Mouse (Mus musculus): ENCODE results near the gene B3gnt2.
A peak's percentile ranks its signal among the peaks of the same experiment; 100 is the strongest.

The B3gnt2 gene

GRCm38 (mm10) chr11:22871628-22872306 lies 11.0 kb upstream of the B3gnt2 start:
- DNase-seq (ENCODE audit: low spot score in 2 of 2): no peak

DNA sequence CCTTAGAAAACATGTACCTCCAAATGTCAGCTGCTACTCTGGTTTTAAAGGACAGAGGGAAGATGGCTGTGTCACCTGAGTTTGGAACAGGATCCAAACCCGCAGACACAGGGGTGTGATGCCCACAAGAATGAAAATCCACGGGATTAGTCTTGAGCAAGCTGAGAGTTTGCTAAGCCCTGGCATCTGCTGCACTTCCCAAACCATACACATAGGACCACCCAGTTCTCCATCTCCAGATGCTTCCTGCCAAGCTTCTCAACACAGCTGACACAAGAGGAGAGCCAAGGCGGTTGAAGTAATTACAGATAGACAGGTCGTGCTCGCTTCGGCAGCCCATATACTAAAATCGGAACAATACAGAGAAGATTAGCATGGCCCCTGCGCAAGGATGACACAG lies 7.8 kb upstream of the B3gnt2 start:
- no peak for DNase-seq (ENCODE audit: low spot score in 2 of 2)

DNA sequence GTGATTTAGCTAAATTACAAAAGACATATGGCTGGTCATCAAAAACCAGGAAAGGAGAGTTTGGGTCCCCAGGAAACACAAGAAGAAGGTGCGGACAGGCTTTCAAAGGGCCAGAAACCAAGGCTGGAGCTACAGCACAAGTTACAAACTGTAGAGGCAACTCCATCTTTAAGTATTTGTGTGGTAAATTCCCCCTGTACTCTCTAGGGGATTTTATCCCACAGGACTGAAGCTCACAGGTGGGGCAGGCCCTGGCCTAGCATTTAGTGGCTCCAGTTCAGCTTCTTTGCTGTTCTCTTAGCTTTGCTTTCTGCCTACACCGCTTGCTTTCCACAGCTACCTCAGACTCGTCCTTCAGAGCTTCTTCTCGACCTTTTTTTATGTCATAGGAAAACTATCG lies 6.9 kb upstream of the B3gnt2 start:
- no peak for DNase-seq (ENCODE audit: low spot score in 2 of 2)

DNA sequence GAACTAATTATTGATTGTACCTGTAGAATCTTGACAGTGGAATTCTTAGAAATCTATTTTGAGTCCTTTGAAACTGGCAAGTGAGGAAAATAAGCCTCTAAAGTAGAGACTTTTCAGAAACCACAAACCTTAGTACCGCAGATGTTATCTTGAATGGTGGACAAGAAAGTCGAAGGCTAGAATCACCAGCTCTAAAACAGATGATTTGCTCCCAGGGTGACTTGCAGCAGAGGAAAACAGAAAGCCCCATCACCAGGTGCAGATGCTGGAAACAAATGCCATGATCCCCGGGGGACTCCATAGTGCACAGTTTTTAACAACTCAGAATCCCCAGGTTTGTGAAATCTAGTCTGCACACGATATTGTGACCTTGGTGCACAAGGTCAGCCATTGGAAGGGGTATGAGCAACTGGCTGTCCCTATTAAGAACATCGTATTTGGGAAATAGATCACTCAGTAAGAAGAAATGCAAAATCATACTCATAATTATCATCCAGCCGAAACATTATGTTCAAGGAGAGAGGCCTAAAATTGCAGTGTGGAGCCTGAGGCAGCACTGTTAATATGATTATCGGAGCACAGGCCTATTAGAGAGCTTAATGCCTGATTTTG lies 5.0 kb upstream of the B3gnt2 start:
- DNase-seq (ENCODE audit: low spot score in 2 of 2): no peak

- no peak for DNase-seq (ENCODE audit: low spot score in 2 of 2)
Observed at GRCm38 (mm10) chr11:22864305-22865060, 3.7 kb upstream of the B3gnt2 start.

DNA sequence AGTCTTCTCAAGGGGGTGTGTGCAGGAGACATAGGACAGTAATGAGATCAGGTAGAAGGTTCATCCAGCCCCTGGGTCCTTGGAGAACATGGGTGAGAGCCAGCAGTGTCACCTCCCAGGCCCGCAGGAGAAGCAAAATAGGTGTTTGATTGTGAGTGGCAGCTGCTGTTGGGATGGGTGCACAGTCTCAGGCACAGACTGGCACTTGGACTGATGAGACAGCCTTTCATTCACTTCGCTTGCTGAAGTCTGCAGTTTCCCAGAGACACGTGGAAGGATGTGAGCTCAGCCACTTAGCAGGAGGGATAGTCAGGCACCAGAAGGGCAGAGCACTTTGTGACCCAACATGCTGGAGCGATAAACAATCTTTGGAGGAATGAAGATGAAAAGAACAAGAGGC lies 2.8 kb upstream of the B3gnt2 start:
- no peak for DNase-seq (ENCODE audit: low spot score in 2 of 2)

DNA sequence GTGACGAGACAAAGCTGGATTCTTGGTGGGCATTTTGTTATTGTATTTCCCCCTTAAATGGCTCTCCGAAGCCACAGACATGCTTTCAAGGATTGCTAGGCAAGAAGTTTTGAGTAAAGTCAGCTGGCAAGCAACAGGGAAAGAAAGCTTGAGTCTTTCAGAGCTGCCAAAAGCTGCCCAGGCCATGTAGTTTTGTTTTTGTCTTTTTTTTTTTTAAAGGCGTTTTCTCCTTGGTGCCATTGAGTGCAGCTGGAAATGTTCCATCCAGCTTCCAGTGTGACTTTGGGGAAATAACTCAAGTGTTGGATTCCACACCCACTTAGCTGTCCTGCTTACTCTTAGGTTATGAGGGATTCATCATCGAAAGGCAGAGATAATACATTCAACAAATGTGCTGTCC lies 554 bp upstream of the B3gnt2 start:
- DNase-seq (ENCODE audit: low spot score in 2 of 2): no peak

DNA sequence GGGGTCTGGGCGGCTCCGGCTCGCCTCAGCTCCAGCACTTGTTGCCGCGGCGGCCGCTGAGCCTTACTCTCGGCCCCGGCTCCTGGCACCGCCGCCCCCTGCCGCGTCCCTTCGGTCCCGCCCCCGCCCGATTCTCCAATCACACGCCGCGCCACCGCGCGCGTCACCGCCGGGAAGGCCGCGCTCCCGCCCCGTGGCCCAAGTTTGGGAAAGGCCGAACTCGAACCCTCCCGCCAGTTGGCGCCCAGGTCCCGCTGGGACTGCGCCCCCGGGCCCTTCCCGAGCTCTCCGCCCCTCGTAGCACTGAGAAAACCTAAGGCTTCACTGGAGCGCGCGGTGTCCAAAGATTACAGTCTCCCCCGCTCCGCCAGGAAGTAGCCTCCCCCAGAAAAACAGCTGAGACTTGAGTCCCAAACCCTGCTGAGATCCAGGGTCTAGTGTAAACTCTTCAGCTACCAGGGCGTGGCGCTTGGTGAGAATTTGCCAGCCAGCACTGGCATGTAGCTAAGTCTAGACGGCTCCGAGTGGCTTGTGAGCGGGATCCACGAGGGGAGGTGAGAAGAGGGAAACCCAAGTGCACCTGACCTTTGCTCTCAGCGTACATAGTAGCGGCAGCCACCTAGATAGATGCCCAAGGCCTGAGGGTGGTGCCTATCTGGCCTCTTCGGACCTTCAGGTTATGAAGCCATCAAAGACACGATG lies 977 bp downstream of the B3gnt2 start:
- peak; percentile 76 to 77 for DNase-seq (ENCODE audit: low spot score in 2 of 2)

DNA sequence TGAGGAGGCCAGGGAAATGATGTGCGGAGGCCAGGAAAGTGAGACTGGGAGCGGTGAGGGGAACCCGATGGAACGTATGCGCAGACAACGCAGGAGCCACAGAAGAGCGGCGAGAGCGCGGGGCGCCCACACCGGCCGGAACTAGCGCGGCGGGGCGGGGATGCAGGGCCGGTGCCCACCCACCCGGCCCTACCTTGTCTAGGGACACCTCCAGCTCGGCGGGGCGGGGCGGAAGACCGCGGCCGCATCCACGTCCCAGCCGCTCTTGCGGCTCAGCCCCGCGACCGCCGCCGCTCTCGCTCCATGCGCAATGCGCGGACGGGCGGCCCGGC lies 1.5 kb downstream of the B3gnt2 start:
- peak in 1 of 2 experiments; percentile 28 for DNase-seq (ENCODE audit: low spot score in 2 of 2)

DNA sequence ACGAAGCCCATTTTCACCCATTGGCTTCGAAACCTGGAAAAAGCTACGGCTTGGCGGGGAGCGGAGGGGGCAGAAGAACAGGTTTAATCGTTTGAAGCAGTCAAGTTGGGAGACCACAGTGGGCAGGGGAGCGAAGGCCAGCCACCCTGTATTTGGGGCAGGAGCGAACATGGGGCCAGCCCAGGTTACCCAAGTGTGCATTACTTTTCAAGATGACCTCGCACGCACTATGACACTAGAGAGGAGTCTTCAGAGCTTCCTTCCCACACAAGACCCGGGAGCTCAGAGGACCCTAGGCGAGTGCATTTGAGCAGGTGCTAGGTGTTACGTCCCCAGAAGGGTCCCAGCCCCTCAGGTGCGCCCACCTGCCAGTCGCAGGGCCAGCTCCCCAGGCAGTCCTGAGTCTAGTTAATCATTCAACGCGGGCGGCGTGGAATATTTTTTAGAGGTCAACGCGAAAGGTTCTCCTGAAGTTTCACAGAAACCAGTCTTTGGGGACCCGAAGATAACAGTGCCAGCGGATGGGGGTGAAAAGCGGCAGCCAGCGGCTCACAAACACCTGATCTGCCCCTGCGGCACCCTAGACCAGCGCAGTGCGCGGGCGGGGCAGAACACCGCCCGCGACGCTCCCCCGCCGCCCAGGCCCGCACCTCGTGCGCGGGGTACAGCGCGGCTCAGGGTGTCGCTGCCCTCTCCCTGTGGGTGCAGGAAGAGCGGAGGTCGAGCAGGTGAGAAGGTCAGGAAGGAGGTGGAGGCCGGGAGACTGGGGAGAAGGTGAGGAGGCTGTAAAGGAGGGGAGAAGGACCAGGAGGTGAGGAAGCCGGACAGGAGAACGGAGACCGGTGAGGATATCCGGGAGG lies 2.1 kb downstream of the B3gnt2 start:
- DNase-seq (ENCODE audit: low spot score in 2 of 2): no peak

- DNase-seq (ENCODE audit: low spot score in 2 of 2): no peak
Observed at GRCm38 (mm10) chr11:22857705-22858440, 2.9 kb downstream of the B3gnt2 start.

GRCm38 (mm10) chr11:22857106-22857704 lies 3.6 kb downstream of the B3gnt2 start:
- DNase-seq (ENCODE audit: low spot score in 2 of 2): no peak

- DNase-seq (ENCODE audit: low spot score in 2 of 2): no peak
Observed at GRCm38 (mm10) chr11:22856371-22856965, 4.3 kb downstream of the B3gnt2 start.

GRCm38 (mm10) chr11:22854571-22854970 lies 6.2 kb downstream of the B3gnt2 start:
- no peak for DNase-seq (ENCODE audit: low spot score in 2 of 2)

- no peak for DNase-seq (ENCODE audit: low spot score in 2 of 2)
Observed at GRCm38 (mm10) chr11:22853477-22854157, 7.1 kb downstream of the B3gnt2 start.

DNA sequence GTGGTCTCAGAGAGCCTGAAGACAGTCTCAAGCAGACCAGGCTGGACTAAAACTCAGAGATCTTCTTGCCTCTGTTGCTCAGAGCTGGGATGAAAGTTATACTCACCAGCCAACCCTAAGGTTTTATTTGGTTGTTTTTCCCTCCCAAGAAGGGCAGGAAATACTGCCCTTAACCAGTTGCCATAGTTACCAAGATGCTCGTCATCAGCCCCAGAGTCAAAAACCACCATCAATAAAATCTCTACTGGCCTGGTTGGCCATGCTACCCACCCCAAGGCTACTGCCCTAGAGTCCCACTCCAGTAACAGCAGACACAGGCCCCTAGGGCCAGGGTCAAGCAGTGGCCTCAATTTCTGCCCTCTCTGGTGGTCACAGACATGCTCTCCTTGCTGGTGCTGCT lies 8.3 kb downstream of the B3gnt2 start:
- DNase-seq (ENCODE audit: low spot score in 2 of 2): no peak

GRCm38 (mm10) chr11:22851416-22851815 lies 9.3 kb downstream of the B3gnt2 start:
- DNase-seq (ENCODE audit: low spot score in 2 of 2): no peak

DNA sequence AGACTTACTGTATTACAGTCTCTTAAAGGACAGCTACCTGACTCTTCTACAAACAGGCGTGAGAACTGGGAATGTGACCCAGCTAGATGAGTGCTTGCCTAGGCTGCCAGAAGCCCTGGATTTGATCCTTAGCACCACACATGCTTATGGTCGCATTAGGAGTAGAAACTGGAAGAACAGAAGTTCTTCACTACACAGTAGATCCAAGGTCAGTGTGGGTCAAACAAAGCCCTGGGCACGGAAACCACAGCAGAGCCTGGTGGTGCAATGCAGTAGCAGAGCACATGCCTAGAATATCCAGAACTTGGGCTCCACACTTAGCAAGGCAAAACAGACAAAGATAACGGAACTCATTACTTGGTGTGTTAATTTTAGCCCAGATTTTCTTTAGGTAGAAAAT lies 10.7 kb downstream of the B3gnt2 start:
- no peak for DNase-seq (ENCODE audit: low spot score in 2 of 2)

GRCm38 (mm10) chr11:22848649-22849195 lies 12.0 kb downstream of the B3gnt2 start:
- no peak for DNase-seq (ENCODE audit: low spot score in 2 of 2)

All from frontal cortex, postnatal 36 days (tissue).